Mouse (Mus musculus): ENCODE data around the gene Plcb4.
"Not testable (repeated sequence)": the region's sequence is repeated elsewhere in the genome, so short reads cannot be mapped to it uniquely, and the experiment has no call there.

Plcb4 gene

DNA sequence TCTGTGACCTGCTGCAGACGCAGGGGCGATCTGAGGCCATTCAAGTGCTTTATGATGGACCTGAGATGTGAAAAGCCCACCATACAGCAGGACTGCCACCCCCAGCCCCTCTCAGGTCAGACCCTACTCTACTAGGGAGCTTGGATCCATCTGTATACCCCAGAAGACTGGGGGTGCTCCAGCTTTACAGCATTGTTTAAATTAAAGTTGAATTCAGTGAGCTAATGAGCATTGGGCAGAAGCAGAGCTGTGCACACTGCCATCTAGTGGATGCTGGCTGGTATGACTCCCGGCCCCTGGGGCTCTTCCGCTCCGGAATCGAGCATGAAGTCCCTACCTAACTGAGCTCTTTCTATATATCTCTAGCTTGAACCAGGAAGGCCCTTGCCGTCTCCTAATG is 298.9 kb downstream of the Plcb4 start:
- no peak for DNase-seq (ENCODE audit: low spot score)

DNA sequence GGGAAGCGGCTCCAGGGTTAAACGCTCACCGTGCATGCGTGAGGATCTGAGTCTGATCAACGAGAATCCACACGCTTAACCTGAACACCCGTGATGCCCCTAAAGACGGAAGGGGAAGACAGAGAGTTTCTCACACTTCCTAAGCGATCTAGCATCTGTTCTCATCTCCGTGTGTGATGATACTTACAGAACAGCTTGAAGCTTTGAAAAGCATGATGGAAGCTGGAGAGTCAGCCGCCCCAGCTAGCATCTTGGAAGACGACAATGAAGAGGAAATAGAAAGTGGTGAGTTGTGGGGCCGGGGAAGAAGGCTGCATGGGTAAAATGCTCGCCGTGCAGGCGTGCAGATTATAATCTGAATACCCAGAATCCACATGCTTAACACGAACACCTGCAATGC is 299.6 kb downstream of the Plcb4 start:
- DNase-seq (ENCODE audit: low spot score): no peak

DNA sequence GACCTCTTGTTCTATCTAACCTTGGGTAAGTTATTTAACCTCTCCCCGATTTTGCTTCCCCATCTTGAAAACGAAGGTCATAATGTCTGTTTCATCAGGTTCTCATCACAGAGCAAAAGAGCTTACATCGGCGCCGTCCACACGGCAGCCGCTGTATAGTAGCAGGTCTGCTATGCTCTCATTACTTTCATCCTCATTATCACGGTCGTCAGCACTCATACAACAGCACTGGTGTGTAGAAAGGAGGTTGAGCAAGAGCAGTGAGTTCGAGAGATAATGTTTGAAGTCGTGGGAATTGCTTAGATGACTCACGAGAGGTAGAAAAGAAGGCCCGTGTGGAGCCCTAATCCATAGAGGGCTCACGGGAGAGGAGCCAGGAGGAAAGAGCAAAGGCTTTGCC is 304.3 kb downstream of the Plcb4 start:
- DNase-seq (ENCODE audit: low spot score): no peak

DNA sequence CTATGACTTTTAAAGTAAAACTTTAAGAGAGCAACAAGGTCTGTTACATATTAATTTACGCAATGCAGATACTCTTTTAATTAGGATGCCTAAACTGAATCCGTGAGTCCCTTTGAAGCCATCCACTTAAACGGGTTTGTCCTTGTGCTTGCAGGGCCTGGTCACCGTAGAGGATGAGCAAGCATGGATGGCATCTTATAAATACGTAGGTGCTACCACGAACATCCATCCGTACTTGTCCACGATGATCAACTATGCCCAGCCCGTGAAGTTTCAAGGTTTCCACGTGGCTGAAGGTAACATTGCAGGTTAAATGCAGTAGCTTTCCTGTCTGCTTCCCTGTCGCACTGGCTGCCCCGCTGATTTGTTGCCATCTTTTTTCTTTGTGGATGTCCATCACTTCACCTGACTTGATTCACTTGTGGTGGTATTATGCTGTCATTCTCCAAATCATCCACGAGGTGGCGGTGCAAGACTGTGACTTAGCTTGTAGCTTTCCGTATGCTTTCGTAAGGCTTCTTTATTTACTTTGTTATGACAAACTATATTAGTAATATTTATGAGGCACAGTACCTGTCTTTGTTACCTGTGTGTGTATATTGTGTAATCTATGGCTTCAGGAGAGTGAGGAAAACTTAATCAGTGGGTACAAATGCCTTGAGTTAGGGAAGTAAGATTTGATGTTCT is 308.2 kb downstream of the Plcb4 start:
- no peak for DNase-seq (ENCODE audit: low spot score)

DNA sequence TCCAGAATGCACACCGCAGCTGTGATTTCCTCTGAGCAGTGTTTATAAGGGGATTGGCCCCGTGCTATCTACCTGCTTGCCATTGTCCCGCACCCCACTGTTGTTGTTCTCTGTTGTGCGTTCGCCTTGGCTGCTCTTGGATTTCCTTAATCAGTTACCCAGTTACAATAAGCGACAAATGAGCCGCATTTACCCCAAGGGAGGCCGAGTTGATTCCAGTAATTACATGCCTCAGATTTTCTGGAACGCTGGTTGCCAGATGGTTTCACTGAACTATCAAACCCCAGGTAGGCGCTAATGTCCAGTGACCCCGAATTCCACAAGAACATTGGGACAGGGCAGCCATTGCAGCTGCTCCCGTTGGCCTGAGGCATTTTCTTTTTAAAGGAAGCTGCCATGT is 309.3 kb downstream of the Plcb4 start:
- no peak for DNase-seq (ENCODE audit: low spot score)

DNA sequence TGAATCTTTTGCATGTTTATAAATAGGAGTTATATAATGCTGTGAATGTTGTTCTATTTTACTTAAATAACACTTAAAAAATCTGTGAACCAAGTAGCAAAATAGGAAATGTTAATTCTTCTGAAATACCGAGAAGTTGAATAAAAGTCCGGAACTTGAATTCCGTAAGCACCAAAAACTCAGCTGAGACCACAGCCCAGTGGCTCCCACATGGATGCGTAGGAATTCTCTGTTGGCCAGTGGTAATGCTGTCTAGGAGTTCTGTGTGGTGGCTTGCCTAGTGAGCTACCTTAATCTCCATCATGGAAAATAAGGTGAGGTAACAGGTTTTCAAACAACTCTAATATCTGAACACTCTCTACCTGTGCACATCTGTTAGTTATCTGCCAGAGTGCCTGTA is 312.1 kb downstream of the Plcb4 start:
- DNase-seq (ENCODE audit: low spot score): no peak

DNA sequence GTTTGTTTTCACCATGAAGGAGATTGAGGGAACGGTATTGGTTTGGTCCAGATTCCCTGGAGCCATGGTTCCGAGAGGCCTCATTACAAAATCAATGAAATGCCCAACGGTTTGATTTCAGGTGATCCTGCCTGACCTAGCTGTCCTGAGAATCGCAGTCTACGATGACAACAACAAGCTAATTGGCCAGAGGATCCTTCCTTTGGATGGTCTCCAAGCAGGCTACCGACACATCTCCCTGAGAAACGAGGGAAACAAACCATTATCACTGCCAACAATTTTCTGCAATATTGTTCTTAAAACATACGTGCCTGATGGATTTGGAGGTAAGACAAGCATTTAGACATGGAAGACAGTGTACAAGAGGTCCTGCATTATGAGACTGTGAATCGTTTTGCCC is 317.2 kb downstream of the Plcb4 start:
- no peak for DNase-seq (ENCODE audit: low spot score)

DNA sequence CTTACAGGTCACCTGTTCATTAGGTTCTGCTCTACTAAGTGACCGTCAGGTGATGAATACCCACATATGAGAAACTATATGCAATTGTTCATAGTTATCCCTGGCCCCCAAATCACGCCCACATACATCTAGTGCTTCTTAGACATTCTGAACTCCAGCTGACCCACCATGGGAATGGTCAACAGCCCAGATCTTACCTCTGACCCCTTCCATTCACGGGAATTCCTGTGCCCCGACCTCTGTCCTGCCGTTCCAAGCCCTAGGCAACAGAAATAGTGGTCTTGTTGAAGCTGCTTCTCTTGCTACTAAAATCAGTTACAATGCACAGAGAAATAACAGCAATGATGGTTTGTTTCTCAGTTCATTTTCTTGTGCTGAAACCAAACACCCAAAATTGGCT is 320.0 kb downstream of the Plcb4 start:
- no peak for DNase-seq (ENCODE audit: low spot score)

DNA sequence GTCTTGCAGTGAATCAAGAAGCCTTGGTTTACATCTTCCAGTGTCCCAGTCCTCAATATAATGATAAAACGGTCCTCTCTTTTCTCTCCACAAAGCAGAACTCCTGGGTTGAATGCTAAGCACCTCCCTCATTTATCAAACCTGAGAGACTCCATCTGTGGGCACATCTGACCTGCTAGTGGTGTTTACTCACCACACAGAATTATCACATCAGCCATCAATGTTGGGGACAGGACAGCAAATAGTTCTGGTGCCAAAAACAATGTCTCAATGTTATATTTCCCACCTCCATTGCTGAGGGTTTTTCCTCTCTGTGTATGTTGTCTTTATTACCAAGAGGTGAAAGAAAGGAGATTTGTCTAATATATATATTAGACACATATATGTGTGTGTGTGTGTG is 321.6 kb downstream of the Plcb4 start:
- no peak for DNase-seq (ENCODE audit: low spot score)

DNA sequence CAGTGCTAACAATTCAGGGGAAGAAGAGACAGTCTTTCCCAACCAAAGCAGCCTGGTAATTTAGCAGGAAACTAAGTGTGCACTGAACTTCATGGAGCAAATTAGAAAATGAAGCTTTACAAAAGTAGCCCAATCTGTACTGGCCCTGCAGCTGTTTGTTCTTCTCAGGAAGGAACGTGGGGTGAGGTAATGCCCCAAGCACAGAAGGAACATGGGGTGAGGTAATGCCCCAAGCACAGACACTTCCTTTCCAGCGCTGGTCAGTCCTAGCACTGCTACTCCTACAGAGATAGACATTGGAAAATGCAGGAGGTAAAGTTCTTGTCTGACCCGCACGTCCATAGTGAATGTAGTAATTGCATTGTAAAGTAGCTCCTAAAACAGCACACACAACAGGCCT is 325.2 kb downstream of the Plcb4 start:
- no peak for DNase-seq (ENCODE audit: low spot score)

DNA sequence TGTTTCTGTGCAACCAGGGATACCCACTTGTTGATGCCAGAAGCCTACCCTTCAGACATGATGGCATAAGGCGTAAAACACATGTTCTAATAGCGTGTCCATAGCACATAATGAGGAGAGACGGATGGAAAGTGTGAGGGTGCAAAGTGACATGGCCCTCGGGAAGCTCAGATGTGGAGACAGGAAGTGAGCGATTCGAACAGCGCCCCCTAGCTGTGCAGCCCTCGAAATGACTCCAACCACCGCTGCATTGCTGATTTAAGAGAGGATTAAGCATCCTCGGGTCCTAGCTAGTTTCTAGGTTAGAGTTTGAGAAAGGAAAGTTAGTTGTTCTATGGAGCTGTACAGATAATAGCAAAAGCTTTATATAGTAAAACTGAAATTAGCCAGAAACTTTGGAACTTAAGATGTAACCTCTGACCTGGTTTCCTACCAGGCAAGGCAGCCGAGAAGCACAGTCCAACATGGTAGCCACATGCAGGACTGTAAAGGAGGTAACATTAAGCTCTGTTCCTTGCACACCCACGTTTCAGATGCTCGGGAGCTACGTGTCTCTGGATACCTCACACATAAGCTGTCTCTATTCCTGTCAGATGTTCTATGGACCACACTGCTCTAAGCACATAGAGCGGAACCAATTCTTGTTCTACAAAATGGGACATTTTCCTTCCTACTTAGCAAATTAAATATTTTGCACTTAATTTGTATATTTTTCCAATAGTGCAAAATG is 326.9 kb downstream of the Plcb4 start:
- no peak for DNase-seq (ENCODE audit: low spot score)

DNA sequence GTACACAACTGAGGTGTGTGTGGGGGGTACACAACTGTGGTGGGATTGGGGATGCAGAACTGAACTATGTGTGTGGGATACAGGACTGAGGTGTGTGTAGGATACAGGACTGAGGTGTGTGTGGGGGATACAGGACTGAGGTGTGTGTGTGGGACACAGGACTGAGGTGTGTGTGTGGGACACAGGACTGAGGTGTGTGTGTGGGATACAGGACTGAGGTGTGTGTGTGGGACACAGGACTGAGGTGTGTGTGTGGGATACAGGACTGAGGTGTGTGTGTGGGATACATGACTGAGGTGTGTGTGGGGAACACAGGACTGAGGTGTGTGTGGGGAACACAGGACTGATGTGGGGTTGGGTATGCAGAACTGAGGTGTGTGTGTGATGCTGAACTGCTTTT is 329.7 kb downstream of the Plcb4 start:
- not testable (repeated sequence) for DNase-seq (ENCODE audit: low spot score)

DNA sequence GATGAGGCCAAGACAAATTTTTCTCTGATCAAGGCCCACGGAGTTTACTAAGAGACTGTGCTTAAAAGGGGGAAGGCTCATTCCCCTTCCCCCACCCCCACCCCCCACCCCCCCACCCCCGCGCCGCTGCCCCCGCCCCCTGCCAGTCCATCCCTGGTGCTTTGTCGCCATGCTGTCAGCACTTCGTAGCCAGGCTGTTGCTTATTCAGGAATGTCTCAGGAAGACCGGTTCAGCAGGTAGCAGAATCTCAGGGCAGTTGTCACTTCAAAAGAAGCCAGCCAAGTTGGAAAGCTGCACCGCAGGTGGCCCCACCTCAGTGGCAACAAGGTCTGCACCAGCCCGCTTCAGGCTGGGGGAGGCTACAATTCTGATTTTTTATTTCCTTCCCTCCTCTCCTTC is 331.9 kb downstream of the Plcb4 start:
- not testable (repeated sequence) for DNase-seq (ENCODE audit: low spot score)

DNA sequence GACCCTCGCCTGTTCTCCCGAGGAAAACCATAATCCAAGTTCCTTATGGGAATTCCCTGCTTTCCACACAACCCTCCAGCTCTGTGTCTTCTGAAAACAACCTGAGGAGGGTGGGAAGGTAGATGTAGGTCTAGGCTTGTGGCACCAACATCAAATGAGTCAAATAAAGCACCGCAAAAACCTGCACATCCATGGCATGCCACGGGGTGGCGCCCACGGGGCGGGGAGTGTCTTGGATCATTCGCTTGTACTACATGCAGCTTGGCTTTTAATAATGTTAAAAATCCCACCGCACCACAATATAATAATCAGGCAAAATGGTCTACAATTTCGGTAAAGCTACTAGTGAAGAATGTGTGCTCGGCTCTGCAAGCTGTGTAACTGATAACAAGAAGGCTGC is 334.5 kb downstream of the Plcb4 start:
- no peak for DNase-seq (ENCODE audit: low spot score)

DNA sequence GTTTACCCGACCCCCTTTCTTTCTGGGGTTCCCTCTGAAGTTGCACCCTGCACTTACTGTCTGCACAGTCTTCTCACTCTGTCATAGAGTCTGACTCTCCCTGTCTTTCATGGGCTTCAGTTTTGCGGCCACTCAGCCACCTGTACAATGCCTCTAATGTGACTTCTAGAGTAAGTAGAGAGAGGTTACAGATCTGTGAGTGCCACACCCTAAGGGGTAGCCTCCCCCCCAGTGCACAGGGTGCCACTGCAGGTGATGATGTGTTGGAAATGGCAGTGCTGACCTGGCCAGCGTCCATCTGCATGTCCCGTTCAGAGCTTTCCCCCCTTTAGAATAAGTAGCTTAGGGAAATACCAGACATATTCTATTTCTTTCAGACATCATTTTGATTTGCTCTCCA is 336.4 kb downstream of the Plcb4 start:
- DNase-seq (ENCODE audit: low spot score): no peak

DNA sequence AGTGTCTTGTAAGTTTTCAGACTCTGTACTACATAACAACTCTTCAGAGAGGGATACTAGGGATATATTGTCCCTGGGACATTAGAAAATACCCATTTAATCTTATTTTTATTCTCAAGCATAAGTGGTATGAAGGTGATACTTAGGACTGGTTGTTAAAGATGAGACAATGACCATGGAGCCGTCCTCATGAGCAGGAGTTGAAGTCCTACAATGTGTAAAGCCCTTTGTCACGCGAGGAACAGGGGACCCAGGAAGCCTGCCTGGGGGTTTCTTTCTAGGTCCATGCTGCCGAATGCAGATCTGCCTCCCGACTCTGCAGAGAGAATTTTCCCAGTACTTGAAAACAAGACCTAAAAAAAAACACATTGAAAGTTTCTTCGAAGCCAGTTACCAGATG is 338.1 kb downstream of the Plcb4 start:
- no peak for DNase-seq (ENCODE audit: low spot score)

DNA sequence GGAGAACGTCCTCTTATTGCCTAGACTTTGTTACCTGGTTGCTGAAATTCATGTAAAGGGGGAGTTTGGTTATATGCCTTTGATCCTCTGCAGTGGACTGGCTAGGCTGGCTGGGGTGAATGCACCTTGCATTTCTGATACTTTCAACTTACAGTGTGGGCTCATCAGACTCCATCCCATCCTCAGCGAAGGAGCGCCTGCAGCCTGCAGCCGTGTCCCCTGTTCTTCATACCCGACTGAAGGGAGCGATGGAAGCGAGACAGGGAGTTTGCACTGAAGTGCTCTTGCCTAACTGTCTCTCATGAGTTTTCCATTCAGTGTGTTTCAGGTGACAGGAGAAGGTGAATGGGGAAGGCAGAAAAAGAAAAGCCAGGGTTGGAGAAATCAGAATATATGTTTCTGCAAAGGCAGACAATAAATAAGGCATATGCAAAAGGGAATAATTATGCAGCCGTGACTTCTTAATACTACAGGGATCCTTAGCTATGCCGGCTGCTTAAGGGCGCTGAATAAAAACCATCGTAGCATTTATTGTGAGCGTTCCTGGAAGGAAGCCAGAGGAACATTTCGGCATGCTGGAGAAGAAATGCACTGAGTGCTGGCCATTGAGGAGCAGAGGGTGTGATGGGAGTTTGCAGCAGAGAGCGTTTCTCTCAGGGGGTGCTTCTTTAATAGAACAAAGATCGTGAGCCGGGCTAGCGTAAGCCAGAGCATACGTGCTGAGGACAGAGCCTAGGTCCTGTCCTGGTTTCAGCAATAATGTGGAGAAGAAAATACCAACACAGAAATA is 338.7 kb downstream of the Plcb4 start:
- DNase-seq (ENCODE audit: low spot score): no peak

DNA sequence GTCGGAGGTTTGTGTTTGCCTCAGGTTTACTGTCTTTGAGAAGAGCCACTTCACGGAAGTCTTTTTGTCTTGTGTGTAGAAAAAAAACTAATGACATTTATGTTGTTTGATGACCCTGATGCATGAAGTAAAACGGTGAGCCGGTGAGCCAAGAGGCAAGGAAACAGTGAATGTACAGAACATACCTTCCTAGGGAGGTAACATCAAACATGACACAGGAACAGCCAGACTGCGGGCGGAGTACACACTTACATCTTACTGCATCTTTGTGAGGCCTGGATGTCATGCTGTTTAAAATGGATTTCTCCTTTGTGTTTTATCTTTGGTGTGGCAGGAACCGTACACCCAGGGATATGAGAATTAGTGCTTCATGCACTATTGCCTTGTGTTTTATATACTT is 340.1 kb downstream of the Plcb4 start:
- DNase-seq (ENCODE audit: low spot score): no peak

DNA sequence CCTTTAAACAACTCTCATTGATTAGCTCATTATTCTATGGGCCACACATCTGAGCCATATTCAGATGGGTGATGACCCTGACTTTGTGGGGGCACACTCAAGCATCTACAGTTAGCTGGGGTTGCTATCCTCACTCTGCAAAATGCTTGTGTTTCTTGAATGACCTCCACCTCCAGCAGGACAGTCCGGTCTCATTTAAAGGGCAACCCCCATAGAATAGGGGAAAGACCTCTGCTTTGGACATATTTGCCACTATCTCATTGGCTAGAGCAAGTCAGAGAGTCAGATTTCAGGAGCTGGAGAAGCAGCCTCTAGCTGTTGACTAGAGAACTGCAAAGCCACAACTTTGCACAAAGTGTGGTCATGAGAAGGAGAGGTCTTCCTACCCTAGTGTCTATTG is 340.6 kb downstream of the Plcb4 start:
- DNase-seq (ENCODE audit: low spot score): no peak

DNA sequence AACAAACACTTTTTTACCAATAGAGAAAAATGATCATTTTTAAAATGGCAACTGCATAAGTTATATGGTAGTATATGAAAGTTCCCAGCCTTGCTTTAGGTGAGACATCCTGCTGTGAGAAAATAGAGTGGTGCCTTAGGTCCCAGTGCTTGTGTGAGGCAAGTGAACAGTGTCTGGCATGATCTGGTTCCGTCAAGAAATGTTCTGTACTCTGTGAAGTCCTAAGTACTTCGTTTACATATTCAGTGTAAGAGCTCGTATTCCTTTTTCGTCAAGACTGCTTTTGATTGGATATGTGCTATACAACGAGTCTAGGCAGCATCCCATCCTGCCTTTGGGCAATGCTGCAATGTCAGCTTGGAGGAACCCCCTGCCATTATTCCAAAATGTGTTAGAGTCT is 342.1 kb downstream of the Plcb4 start:
- no peak for DNase-seq (ENCODE audit: low spot score)

DNA sequence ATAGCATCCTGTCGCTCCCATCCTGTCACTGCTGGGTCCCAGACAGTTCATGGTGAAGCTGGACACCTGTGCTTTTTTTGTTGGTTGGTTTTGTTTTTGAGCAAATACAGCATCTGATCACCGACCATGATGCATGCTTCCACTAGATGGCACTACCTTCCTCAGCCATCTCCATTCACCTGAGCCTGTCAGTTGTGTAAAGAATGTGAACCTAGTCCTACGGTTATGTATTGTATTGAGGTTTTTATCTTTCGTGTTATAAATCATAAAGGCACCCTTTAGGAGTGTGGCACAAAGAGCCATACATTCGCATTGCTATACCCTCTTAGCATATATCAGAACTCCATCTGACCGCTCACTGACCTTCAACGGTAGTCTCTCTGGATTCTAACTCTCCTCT is 343.3 kb downstream of the Plcb4 start:
- DNase-seq (ENCODE audit: low spot score): no peak

DNA sequence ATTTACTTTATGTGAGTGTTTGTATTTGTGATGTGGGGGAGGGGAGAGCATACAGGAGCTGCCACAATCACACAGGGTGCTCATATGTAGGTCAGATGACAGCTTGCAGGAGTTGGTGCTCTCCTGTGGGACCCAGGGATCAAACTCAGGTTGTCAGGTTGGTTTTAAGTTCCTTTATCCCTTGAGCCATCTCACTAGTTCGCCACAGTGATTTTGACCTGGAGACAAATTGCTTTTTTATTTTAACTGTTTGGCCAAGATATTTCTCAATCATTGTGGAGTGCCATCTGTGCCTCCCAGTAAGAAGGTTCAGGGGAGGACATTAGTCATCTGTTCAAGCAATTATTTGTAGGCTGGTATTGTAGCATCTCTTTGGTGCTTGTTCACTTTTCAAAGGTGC is 345.0 kb downstream of the Plcb4 start:
- DNase-seq (ENCODE audit: low spot score): no peak

DNA sequence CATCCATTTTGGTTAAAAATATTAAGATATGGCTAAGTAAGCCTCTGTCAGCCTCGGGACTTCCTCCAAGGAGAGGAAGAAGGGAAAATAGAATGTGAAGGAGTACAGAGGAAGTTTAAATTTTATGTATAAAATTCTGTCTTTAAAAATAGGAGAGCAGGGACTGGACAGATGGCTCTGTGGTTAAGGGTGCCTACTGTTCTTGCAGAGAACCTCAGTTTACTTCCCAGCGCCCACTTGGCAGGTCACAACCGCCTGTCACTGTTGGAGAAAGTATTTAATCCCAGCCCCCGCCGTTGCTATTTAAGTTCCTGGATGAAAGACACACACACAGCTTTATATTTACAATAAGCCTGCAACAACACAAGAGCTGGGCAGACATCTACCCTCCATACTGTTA is 347.5 kb downstream of the Plcb4 start:
- DNase-seq (ENCODE audit: low spot score): no peak
